Mouse (Mus musculus): Measurements from ENCODE around the gene Tmem150a. TPM values are rescaled to one million over a fixed set of nuclear protein-coding genes. Genes with fewer than 3 reads are reported as not detected.

Tmem150a gene
- polyA plus RNA-seq, 1 experiment from 2014 or later = 4.0 TPM

DNA sequence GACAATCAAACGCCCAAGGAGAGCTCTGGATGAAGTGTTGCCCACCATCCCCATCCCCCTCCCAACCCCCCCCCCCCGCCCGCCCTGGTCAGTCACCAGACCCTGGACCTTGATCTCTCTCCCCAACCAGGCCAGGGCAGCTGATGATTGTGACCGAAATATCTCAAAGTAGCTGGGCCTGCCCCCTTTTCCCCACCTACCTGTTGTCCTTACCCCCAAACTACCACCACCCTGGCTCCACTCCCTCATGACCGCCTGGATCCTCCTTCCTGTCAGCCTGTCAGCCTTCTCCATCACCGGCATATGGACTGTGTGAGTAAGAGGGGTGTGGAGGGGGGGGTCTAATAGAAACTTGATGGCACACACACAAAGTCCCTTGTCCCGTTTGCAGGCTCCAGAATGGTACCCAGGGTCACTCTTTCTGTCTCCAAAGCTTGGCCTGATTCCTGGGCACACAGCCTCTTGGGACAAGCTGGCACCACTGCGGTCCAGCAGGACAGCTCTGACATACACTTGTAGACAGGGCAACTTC is 820 bp downstream of the Tmem150a start:
- H3K27ac ChIP-seq = no peak overlapping the region
- 39% methylated on average over 8 of the region's 8 CpGs for WGBS
- peak overlapping the region; percentile 96 for H3K4me2 ChIP-seq
- no peaks in the 10 kb centered on the region for H3K9me3 ChIP-seq
- H3K9ac ChIP-seq = peak overlapping the region; percentile 67
- ATAC-seq (ENCODE audit: low FRiP score) = peak; percentile 12
- peak overlapping the region; percentile 54 for H3K4me3 ChIP-seq (replicated peaks)
- peaks cover 29% of the 10 kb centered on the region for H3K36me3 ChIP-seq (replicated peaks)
- H3K4me1 ChIP-seq = peaks cover 27% of the 10 kb centered on the region
- H3K27me3 ChIP-seq = peaks cover 6% of the 10 kb centered on the region; the same call in 1 of the 2 replicates

DNA sequence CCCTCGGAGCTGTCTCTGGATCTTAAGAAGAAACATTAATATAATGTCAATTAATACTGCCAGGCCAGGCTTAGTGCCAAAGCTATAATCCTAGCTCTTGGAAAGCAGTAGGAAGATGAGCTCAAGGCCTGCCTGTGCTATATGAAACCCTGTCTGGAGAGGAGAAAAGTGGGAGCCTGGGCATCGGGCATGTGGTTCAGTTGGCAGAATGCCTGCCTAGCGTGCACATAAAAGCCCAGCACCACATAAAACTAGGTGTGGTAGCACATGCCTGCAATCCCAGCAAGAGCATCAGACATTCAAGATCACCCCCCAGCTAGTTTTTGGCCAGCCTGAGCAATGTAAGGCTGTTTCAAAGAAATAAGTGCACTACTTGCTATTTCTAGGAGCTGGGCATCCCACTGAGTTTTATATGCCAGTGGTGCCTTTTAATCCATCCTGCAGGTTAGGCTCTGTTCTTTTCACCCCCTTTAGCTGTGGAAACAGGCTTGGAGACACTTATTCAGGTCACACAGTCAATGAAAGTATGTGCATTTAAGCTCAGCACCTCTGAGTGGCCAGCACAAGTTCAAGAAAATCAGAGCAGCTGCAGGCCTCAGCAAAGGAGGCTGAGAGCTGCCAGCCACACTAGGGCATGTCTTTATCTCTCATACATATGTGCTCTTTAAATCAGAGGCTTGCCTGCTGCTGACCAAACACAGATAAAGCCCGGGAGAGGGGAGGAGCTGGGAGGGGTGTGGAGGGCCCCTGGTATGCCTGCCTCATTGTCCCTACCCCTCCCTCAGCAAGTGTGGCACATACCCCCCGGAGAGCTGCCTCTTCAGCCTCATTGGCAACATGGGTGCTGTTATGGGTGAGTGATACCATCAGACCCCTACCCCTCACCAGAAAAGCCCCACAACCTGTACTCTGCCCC is 2.2 kb downstream of the Tmem150a start:
- peaks cover 6% of the 10 kb centered on the region; the same call in 1 of the 2 replicates for H3K27me3 ChIP-seq
- peaks cover 35% of the 10 kb centered on the region for H3K4me1 ChIP-seq
- peaks cover 29% of the 10 kb centered on the region for H3K36me3 ChIP-seq (replicated peaks)
- no peak overlapping the region for H3K9ac ChIP-seq
- H3K4me3 ChIP-seq (replicated peaks) = no peak overlapping the region
- no peak overlapping the region for H3K27ac ChIP-seq
- WGBS = 86% methylated on average over 5 of the region's 5 CpGs
- no peak overlapping the region for H3K4me2 ChIP-seq
- no peaks in the 10 kb centered on the region for H3K9me3 ChIP-seq
- ATAC-seq (ENCODE audit: low FRiP score) = no peak

- 87% methylated on average over 10 of the region's 10 CpGs for WGBS
- peaks cover 39% of the 10 kb centered on the region for H3K4me1 ChIP-seq
- no peak for ATAC-seq (ENCODE audit: low FRiP score)
Measured at GRCm38 (mm10) chr6:72358086-72358764, 3.0 kb downstream of the Tmem150a start.

DNA sequence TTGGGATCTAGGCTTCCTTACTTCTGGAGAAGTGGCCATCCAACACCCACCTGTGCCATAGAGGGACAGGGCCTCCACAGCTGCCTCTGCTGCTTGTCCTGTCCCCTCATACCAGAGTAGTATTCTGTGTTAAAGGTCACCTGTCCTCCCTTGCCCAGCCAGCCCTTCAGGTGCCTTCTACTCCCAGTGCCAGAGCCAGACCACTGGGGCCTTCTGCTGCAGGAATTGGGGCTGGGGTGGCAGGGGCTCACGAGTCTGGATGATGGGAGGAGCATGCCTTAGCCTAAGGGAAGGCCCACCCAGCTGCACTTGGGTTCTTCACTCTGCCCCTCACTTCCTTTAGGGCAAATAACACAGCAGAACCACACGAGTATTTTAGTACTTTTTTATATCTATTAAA is 4.1 kb downstream of the Tmem150a start:
- Histone ChIP-seq H3K9ac (no peak overlapping the region), H3K4me1 (peaks cover 39% of the 10 kb centered on the region), H3K27me3 (no peaks in the 10 kb centered on the region), H3K4me3 (replicated peaks) (no peak overlapping the region), H3K9me3 (no peaks in the 10 kb centered on the region), H3K4me2 (no peak overlapping the region), H3K36me3 (replicated peaks) (peaks cover 29% of the 10 kb centered on the region), H3K27ac (no peak overlapping the region)
- no peak for ATAC-seq (ENCODE audit: low FRiP score)
- 66% methylated on average over 2 of the region's 2 CpGs for WGBS

More at GRCm38 (mm10) chr6:72358086-72358764, 3.0 kb downstream of the Tmem150a start:
- Histone ChIP-seq H3K27me3 (peaks cover 4% of the 10 kb centered on the region; the same call in 1 of the 2 replicates), H3K4me2 (no peak overlapping the region), H3K27ac (no peak overlapping the region), H3K9ac (no peak overlapping the region), H3K9me3 (no peaks in the 10 kb centered on the region), H3K36me3 (replicated peaks) (peaks cover 29% of the 10 kb centered on the region), H3K4me3 (replicated peaks) (no peak overlapping the region)

DNA sequence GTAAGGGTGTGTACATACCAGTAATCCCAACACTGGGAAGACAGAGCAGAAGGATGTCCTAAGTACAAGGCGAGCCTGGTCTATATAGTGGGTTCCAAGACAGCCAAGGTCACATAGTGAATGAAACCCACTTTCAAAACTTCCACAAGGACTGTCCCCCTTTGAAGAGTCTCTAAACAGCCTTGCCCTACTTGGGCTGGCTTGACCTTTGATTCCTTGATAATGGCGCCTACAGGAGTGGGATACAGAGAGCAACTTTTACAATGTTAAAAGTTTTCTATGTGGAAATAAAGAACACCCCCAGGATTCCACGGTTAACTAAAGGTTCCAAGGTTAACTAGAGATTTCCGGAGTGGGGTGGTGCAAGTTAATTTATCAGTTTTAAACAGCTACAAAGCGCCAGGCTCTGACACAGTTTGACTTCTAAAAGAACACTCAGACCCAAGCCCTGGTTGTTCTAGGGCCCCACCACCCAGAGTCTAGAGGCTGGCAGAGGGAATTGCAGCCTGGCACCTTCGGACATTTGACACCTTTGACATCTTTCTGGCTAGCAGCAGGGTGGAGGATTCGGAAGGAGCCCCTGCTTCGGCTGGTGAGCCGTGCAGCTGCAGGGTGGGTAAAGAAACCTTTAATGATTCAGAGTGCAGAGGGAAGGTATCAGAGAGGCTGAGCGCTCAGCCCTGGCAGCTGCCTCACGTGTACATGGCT is 4.8 kb downstream of the Tmem150a start:
- WGBS = 87% methylated on average over 11 of the region's 11 CpGs
- 0 out of 2 replicates have a peak, but pooled peaks cover 3% of the 10 kb centered on the region for H3K27me3 ChIP-seq
- H3K4me2 ChIP-seq = no peak overlapping the region
- H3K4me1 ChIP-seq = peaks cover 32% of the 10 kb centered on the region
- H3K27ac ChIP-seq = no peak overlapping the region
- H3K9ac ChIP-seq = no peak overlapping the region
- no peak overlapping the region for H3K4me3 ChIP-seq (replicated peaks)
- peaks cover 29% of the 10 kb centered on the region for H3K36me3 ChIP-seq (replicated peaks)
- ATAC-seq (ENCODE audit: low FRiP score) = no peak
- H3K9me3 ChIP-seq = no peaks in the 10 kb centered on the region

DNA sequence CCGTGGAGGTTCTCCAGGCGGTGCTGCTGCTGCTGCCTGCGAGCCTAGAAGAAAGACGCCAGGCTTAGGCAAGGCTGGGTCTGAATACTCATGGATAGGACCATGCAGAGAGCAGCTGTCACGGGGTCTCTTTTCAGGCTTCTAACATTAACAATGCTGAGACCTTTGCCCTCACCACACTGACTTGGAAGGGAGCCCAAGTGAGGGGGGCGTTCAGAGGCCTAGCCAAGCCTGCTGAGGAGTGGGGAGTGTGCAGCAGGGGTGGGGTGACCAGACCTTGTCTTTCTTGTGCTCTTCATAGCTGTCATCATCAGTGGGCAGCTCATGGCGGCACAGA is 5.3 kb downstream of the Tmem150a start:
- ATAC-seq (ENCODE audit: low FRiP score) = no peak
- H3K9ac ChIP-seq = no peak overlapping the region
- WGBS = 83% methylated on average over 7 of the region's 7 CpGs

DNA sequence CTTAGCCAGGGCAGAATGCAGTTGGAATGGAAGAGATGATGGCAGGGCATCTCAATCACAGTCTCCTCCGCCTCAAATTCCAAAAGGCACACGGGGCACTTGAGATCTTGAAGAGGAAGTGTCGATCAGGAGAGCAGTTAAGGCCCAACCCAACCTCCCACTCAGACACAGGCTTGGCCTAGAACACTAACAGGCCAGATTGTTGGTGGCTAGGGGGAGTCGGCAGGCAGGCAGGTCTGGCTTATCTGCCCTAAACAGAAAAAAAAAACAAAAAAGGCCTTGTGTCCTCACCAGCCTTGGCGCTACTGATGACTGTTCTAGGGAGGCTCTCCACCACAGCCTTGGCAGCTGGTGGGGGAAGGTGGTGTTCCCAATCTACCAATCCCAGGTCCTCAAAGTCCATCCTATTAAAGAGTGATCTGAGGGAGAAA is 5.9 kb downstream of the Tmem150a start:
- 78% methylated on average over 5 of the region's 5 CpGs for WGBS
- ATAC-seq (ENCODE audit: low FRiP score) = no peak
- Histone ChIP-seq H3K4me2 (peak overlapping the region; percentile 81), H3K4me3 (replicated peaks) (peak overlapping the region; percentile 75), H3K36me3 (replicated peaks) (peaks cover 29% of the 10 kb centered on the region), H3K27me3 (0 out of 2 replicates have a peak, but pooled peaks cover 3% of the 10 kb centered on the region), H3K4me1 (peaks cover 22% of the 10 kb centered on the region), H3K9ac (peak overlapping the region; percentile 67; the same call in 1 of the 2 replicates), H3K27ac (no peak overlapping the region), H3K9me3 (no peaks in the 10 kb centered on the region)

More for the DNA sequence above, 5.3 kb downstream of the Tmem150a start:
- H3K4me2 ChIP-seq = no peak overlapping the region
- no peaks in the 10 kb centered on the region for H3K9me3 ChIP-seq
- H3K27ac ChIP-seq = no peak overlapping the region
- peaks cover 29% of the 10 kb centered on the region for H3K36me3 ChIP-seq (replicated peaks)
- H3K27me3 ChIP-seq = 0 out of 2 replicates have a peak, but pooled peaks cover 3% of the 10 kb centered on the region
- peaks cover 27% of the 10 kb centered on the region for H3K4me1 ChIP-seq
- H3K4me3 ChIP-seq (replicated peaks) = no peak overlapping the region

DNA sequence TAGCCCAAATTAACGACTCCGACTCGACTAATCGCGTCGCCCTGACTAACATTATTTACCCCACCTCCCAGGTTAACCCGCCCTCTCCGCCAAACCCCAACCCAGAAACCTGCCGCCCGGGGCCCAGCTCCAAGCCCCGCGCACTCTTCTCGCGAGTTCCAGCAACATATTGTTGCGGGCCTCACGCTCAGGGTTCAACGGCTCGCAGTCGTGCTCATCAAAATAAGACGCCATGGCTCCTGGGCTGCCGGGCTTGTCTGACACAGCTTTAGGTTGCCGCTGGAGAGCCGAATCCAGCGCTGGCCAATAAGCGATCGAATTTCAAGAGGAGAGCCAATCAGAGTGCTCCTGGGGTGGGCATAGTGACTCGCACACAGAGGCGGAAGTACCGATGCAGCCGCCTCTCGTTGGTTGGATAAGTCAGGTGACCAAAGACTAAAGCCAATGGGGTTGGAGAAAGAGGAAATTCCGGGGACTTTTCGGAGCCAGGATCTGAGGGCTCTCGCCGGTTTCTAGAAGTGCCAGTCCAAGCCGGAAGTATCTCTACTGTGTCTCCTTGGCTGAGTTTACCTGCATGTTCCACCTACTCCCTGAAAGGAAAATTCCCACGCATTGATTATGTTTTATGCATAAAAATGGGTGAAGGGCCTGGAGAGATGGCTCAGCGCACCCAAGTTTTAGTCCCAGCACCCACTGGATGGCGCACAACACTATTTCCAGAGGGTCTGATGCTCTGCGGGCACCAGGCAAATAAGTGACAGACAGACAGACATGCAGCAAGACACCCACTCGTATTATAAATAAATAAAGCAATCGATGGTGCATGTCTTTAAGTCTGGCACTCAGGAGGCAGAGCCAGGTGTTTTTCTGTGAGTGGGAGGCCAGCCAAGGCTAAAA is 7.1 kb downstream of the Tmem150a start:
- H3K4me3 ChIP-seq (replicated peaks) = peak overlapping the region; percentile 75
- H3K4me2 ChIP-seq = peak overlapping the region; percentile 81
- ATAC-seq (ENCODE audit: low FRiP score) = peak; percentile 99
- peaks cover 18% of the 10 kb centered on the region for H3K4me1 ChIP-seq
- peak overlapping the region; percentile 67 for H3K9ac ChIP-seq
- H3K27me3 ChIP-seq = peaks cover 4% of the 10 kb centered on the region; the same call in 1 of the 2 replicates
- peak overlapping the region; percentile 80 for H3K27ac ChIP-seq
- WGBS = under 1% methylated on average over 42 of the region's 42 CpGs
- H3K36me3 ChIP-seq (replicated peaks) = peaks cover 29% of the 10 kb centered on the region
- no peaks in the 10 kb centered on the region for H3K9me3 ChIP-seq

- H3K27me3 ChIP-seq = peaks cover 6% of the 10 kb centered on the region; the same call in 1 of the 2 replicates
- H3K36me3 ChIP-seq (replicated peaks) = peaks cover 16% of the 10 kb centered on the region
- WGBS = 43% methylated on average over 7 of the region's 7 CpGs
- no peak for ATAC-seq (ENCODE audit: low FRiP score)
- H3K4me1 ChIP-seq = peaks cover 18% of the 10 kb centered on the region
- no peaks in the 10 kb centered on the region for H3K9me3 ChIP-seq
- H3K27ac ChIP-seq = no peak overlapping the region
- H3K4me3 ChIP-seq (replicated peaks) = no peak overlapping the region
- no peak overlapping the region for H3K9ac ChIP-seq
- no peak overlapping the region for H3K4me2 ChIP-seq
Measured at GRCm38 (mm10) chr6:72364009-72364408, 8.8 kb downstream of the Tmem150a start.

- no peak overlapping the region for H3K4me2 ChIP-seq
- H3K36me3 ChIP-seq (replicated peaks) = peaks cover 7% of the 10 kb centered on the region
- no peak overlapping the region for H3K4me3 ChIP-seq (replicated peaks)
- 77% methylated on average over 6 of the region's 6 CpGs for WGBS
- H3K27me3 ChIP-seq = peaks cover 6% of the 10 kb centered on the region; the same call in 1 of the 2 replicates
- peaks cover 18% of the 10 kb centered on the region for H3K4me1 ChIP-seq
- no peak for ATAC-seq (ENCODE audit: low FRiP score)
- H3K27ac ChIP-seq = no peak overlapping the region
- no peak overlapping the region for H3K9ac ChIP-seq
- H3K9me3 ChIP-seq = no peaks in the 10 kb centered on the region
Measured at GRCm38 (mm10) chr6:72364985-72365384, 9.7 kb downstream of the Tmem150a start.

- WGBS = 60% methylated on average over 3 of the region's 3 CpGs
- no peak for ATAC-seq (ENCODE audit: low FRiP score)
Measured at GRCm38 (mm10) chr6:72366304-72366703, 11.1 kb downstream of the Tmem150a start.

More at GRCm38 (mm10) chr6:72366304-72366703, 11.1 kb downstream of the Tmem150a start:
- Histone ChIP-seq H3K4me1 (peaks cover 10% of the 10 kb centered on the region), H3K27me3 (peaks cover 6% of the 10 kb centered on the region; the same call in 1 of the 2 replicates), H3K9ac (no peak overlapping the region), H3K36me3 (replicated peaks) (no peaks in the 10 kb centered on the region), H3K4me3 (replicated peaks) (no peak overlapping the region), H3K4me2 (no peak overlapping the region), H3K9me3 (no peaks in the 10 kb centered on the region), H3K27ac (no peak overlapping the region)
